Mouse (Mus musculus): Measurements from ENCODE around the gene Rnft2.

The Rnft2 gene

GRCm38 (mm10) chr5:118142471-118142870, 102.4 kb downstream of the Rnft2 start:
- no peak for DNase-seq (ENCODE audit: extremely low read depth, low read depth, low spot score)

Data from fat pad, adult 2 months (tissue).